Mouse (Mus musculus) leukemia stem cell, adult 10-12 weeks (primary cell): ENCODE measurements around the gene Gpr165. TPM values are rescaled to one million over a fixed set of nuclear protein-coding genes. Genes with fewer than 3 reads are reported as not detected.

ENCODE experiments used
- polyA plus RNA-seq: library from polyadenylated mRNA; stranded (reverse); fragments of >175 nt; gene quantifications from 2 replicates; pipeline ENCODE4 v1.2.3, GENCODE M21; 2012; ENCODE audit warnings: low replicate concordance

Gpr165 gene
- not detected in 2 replicates for polyA plus RNA-seq

GRCm38 (mm10) chrX:96712907-96713774 is at the start of gene Gpr165:
Gene Gpr165 (plus strand): TSS chrX:96713441.

